Mouse (Mus musculus) C2C12 (cell line): ENCODE results near the gene Trip13.

Source experiments
- CEBPB ChIP-seq: IDR thresholded peaks from one replicate; pipeline ENCODE4 v1.6.1; 2011; ENCODE audit warnings: low read depth, mild to moderate bottlenecking, control low read depth, moderate library complexity
- CTCF ChIP-seq: IDR thresholded peaks from one replicate; pipeline ENCODE4 v1.5.1; 2011; ENCODE audit not compliant: control insufficient read depth, insufficient read depth, insufficient read length
- FOSL1 ChIP-seq: IDR thresholded peaks from one replicate; pipeline ENCODE4 v1.8.0; 2011; ENCODE audit warnings: mild to moderate bottlenecking, low read length; ENCODE audit not compliant: poor library complexity, insufficient read depth, severe bottlenecking
- MAX ChIP-seq: IDR thresholded peaks from one replicate; pipeline ENCODE4 v1.6.1; 2011; ENCODE audit warnings: mild to moderate bottlenecking, control low read depth
- MYOD1 ChIP-seq: IDR thresholded peaks from one replicate; pipeline ENCODE4 v1.6.1; 2011; ENCODE audit warnings: low read depth; ENCODE audit not compliant: control insufficient read depth, insufficient read length
- MYOG ChIP-seq: IDR thresholded peaks from one replicate; pipeline ENCODE4 v1.6.1; 2011; ENCODE audit not compliant: control insufficient read depth, insufficient read length; ENCODE audit errors: extremely low read depth
- USF1 ChIP-seq: IDR thresholded peaks from one replicate; pipeline ENCODE4 v1.6.1; 2011; ENCODE audit warnings: low read depth, mild to moderate bottlenecking, control low read depth, moderate library complexity

GRCm38 (mm10) chr13:73913066-73913465 lies 24.5 kb downstream of the Trip13 start:
- TF ChIP-seq CTCF (no peak), FOSL1 (no peak), USF1 (no peak), MAX (no peak), MYOD1 (no peak), CEBPB (no peak), MYOG (no peak)
